Mouse (Mus musculus): ENCODE results near the gene Tac2. TPM values are rescaled to one million over a fixed set of nuclear protein-coding genes. Genes with fewer than 3 reads are reported as not detected.

The Tac2 gene
- polyA plus RNA-seq, 1 experiment, result 9.6 TPM

- TF ChIP-seq TAL1 (IDR thresholded peaks at IDR 0.05; ENCODE audit: low read length), result no peak
- H3K4me1 ChIP-seq (ENCODE audit: control insufficient read depth), result peaks cover 4% of the 10 kb centered on the region
- H3K36me3 ChIP-seq (ENCODE audit: control insufficient read depth), result no peaks in the 10 kb centered on the region
Measured at GRCm38 (mm10) chr10:127708850-127709370, 15.4 kb upstream of the Tac2 start.

GRCm38 (mm10) chr10:127710331-127710730 is 13.9 kb upstream of the Tac2 start:
- H3K4me3 ChIP-seq (replicated peaks), result no peak overlapping the region
- TF ChIP-seq GATA1 (IDR thresholded peaks at IDR 0.05; ENCODE audit: low read length) (no peak), TAL1 (IDR thresholded peaks at IDR 0.05; ENCODE audit: low read length) (no peak)
- no peaks in the 10 kb centered on the region for H3K9me3 ChIP-seq (ENCODE audit: control insufficient read depth, low read length)
- H3K27me3 ChIP-seq (ENCODE audit: control insufficient read depth), result peaks cover 10% of the 10 kb centered on the region; the same call in 1 of the 2 replicates
- H3K36me3 ChIP-seq (ENCODE audit: control insufficient read depth), result no peaks in the 10 kb centered on the region
- H3K4me1 ChIP-seq (ENCODE audit: control insufficient read depth), result peaks cover 4% of the 10 kb centered on the region

More at GRCm38 (mm10) chr10:127708850-127709370, 15.4 kb upstream of the Tac2 start:
- Histone ChIP-seq H3K27me3 (ENCODE audit: control insufficient read depth) (peaks cover 10% of the 10 kb centered on the region; the same call in 1 of the 2 replicates), H3K9me3 (ENCODE audit: control insufficient read depth, low read length) (no peaks in the 10 kb centered on the region), H3K4me3 (replicated peaks) (no peak overlapping the region)

GRCm38 (mm10) chr10:127712736-127713135 is 11.5 kb upstream of the Tac2 start:
- TF ChIP-seq TAL1 (IDR thresholded peaks at IDR 0.05; ENCODE audit: low read length), result no peak
- no peak for TF ChIP-seq GATA1 (IDR thresholded peaks at IDR 0.05; ENCODE audit: low read length)
- Histone ChIP-seq H3K36me3 (ENCODE audit: control insufficient read depth) (no peaks in the 10 kb centered on the region), H3K27me3 (ENCODE audit: control insufficient read depth) (0 out of 2 replicates have a peak, but pooled peaks cover 6% of the 10 kb centered on the region), H3K4me3 (replicated peaks) (no peak overlapping the region), H3K9me3 (ENCODE audit: control insufficient read depth, low read length) (peaks cover 4% of the 10 kb centered on the region; the same call in 1 of the 2 replicates), H3K4me1 (ENCODE audit: control insufficient read depth) (no peaks in the 10 kb centered on the region; the same call in 1 of the 2 replicates)

- H3K27me3 ChIP-seq (ENCODE audit: control insufficient read depth), result peaks cover 54% of the 10 kb centered on the region
Measured at GRCm38 (mm10) chr10:127721671-127722418, 2.4 kb upstream of the Tac2 start.

GRCm38 (mm10) chr10:127725136-127725535 is 858 bp downstream of the Tac2 start:
- Histone ChIP-seq H3K36me3 (ENCODE audit: control insufficient read depth) (peaks cover 15% of the 10 kb centered on the region), H3K27me3 (ENCODE audit: control insufficient read depth) (peaks cover 45% of the 10 kb centered on the region), H3K4me3 (replicated peaks) (peak overlapping the region; percentile 49), H3K9me3 (ENCODE audit: control insufficient read depth, low read length) (no peaks in the 10 kb centered on the region), H3K4me1 (ENCODE audit: control insufficient read depth) (peaks cover 78% of the 10 kb centered on the region)
- TF ChIP-seq GATA1 (IDR thresholded peaks at IDR 0.05; ENCODE audit: low read length) (no peak), TAL1 (IDR thresholded peaks at IDR 0.05; ENCODE audit: low read length) (no peak)

More at GRCm38 (mm10) chr10:127721671-127722418, 2.4 kb upstream of the Tac2 start:
- Histone ChIP-seq H3K9me3 (ENCODE audit: control insufficient read depth, low read length) (no peaks in the 10 kb centered on the region), H3K4me3 (replicated peaks) (no peak overlapping the region), H3K36me3 (ENCODE audit: control insufficient read depth) (no peaks in the 10 kb centered on the region), H3K4me1 (ENCODE audit: control insufficient read depth) (peaks cover 45% of the 10 kb centered on the region)
- TF ChIP-seq TAL1 (IDR thresholded peaks at IDR 0.05; ENCODE audit: low read length), result no peak
- no peak for TF ChIP-seq GATA1 (IDR thresholded peaks at IDR 0.05; ENCODE audit: low read length)

GRCm38 (mm10) chr10:127728437-127728836 is 4.2 kb downstream of the Tac2 start:
- Histone ChIP-seq H3K4me3 (replicated peaks) (no peak overlapping the region), H3K27me3 (ENCODE audit: control insufficient read depth) (peaks cover 15% of the 10 kb centered on the region), H3K4me1 (ENCODE audit: control insufficient read depth) (peaks cover 95% of the 10 kb centered on the region), H3K36me3 (ENCODE audit: control insufficient read depth) (peaks cover 15% of the 10 kb centered on the region), H3K9me3 (ENCODE audit: control insufficient read depth, low read length) (no peaks in the 10 kb centered on the region)
- TF ChIP-seq GATA1 (IDR thresholded peaks at IDR 0.05; ENCODE audit: low read length) (no peak), TAL1 (IDR thresholded peaks at IDR 0.05; ENCODE audit: low read length) (no peak)

- Histone ChIP-seq H3K36me3 (ENCODE audit: control insufficient read depth) (peaks cover 15% of the 10 kb centered on the region), H3K4me3 (replicated peaks) (peak overlapping the region; percentile 21), H3K9me3 (ENCODE audit: control insufficient read depth, low read length) (0 out of 2 replicates have a peak, but pooled peaks cover 2% of the 10 kb centered on the region), H3K27me3 (ENCODE audit: control insufficient read depth) (peaks cover 12% of the 10 kb centered on the region), H3K4me1 (ENCODE audit: control insufficient read depth) (peaks cover 96% of the 10 kb centered on the region)
- peak; percentile 50 for TF ChIP-seq TAL1 (IDR thresholded peaks at IDR 0.05; ENCODE audit: low read length)
- TF ChIP-seq GATA1 (IDR thresholded peaks at IDR 0.05; ENCODE audit: low read length), result peak; percentile 40; the same call in 1 of the 2 replicates
Measured at GRCm38 (mm10) chr10:127730285-127730932, 6.1 kb downstream of the Tac2 start.

- Histone ChIP-seq H3K9me3 (ENCODE audit: control insufficient read depth, low read length) (0 out of 2 replicates have a peak, but pooled peaks cover 2% of the 10 kb centered on the region), H3K36me3 (ENCODE audit: control insufficient read depth) (peaks cover 15% of the 10 kb centered on the region), H3K4me1 (ENCODE audit: control insufficient read depth) (peaks cover 96% of the 10 kb centered on the region), H3K4me3 (replicated peaks) (no peak overlapping the region), H3K27me3 (ENCODE audit: control insufficient read depth) (peaks cover 6% of the 10 kb centered on the region)
- TF ChIP-seq TAL1 (IDR thresholded peaks at IDR 0.05; ENCODE audit: low read length), result no peak
- TF ChIP-seq GATA1 (IDR thresholded peaks at IDR 0.05; ENCODE audit: low read length), result no peak
Measured at GRCm38 (mm10) chr10:127730933-127731310, 6.6 kb downstream of the Tac2 start.

GRCm38 (mm10) chr10:127731397-127731796 is 7.1 kb downstream of the Tac2 start:
- Histone ChIP-seq H3K27me3 (ENCODE audit: control insufficient read depth) (peaks cover 5% of the 10 kb centered on the region), H3K4me3 (replicated peaks) (no peak overlapping the region), H3K4me1 (ENCODE audit: control insufficient read depth) (peaks cover 98% of the 10 kb centered on the region), H3K9me3 (ENCODE audit: control insufficient read depth, low read length) (0 out of 2 replicates have a peak, but pooled peaks cover 2% of the 10 kb centered on the region), H3K36me3 (ENCODE audit: control insufficient read depth) (peaks cover 15% of the 10 kb centered on the region)
- TF ChIP-seq TAL1 (IDR thresholded peaks at IDR 0.05; ENCODE audit: low read length), result no peak
- no peak for TF ChIP-seq GATA1 (IDR thresholded peaks at IDR 0.05; ENCODE audit: low read length)
